Mouse (Mus musculus): ENCODE measurements at regions not wholly inside any gene's neighbourhood (a gene's known extent, or its start where the extent isn't known, plus 50 kb on each side); places are given as distances from the start of the nearest gene placed in this dataset.

- no peak overlapping the region for H3K27ac ChIP-seq
- no peak overlapping the region for H3K4me2 ChIP-seq (ENCODE audit: low read length)
- WGBS: 75% methylated on average over 6 of the region's 6 CpGs
- no peak for DNase-seq (ENCODE audit: low spot score)
- no peak for ATAC-seq (replicated peaks; ENCODE audit: low FRiP score, low read depth)
- TF ChIP-seq CTCF (IDR thresholded peaks at IDR 0.05; ENCODE audit: low read depth): no peak
- H3K4me1 ChIP-seq (replicated peaks; ENCODE audit: insufficient read depth, low read length): no peaks in the 10 kb centered on the region
- H3K27me3 ChIP-seq (ENCODE audit: insufficient read depth, low read length): no peaks in the 10 kb centered on the region
- no peak overlapping the region for H3K4me3 ChIP-seq (replicated peaks; ENCODE audit: low read depth, low read length)
- H3K36me3 ChIP-seq (ENCODE audit: insufficient read depth, low read length): no peaks in the 10 kb centered on the region
- H3K9me3 ChIP-seq (replicated peaks; ENCODE audit: low read length): no peaks in the 10 kb centered on the region
- H3K9ac ChIP-seq (ENCODE audit: low read depth, low read length): no peak overlapping the region
Observed at GRCm38 (mm10) chr10:67726796-67727195, 178.0 kb upstream of the Ado start.

GRCm38 (mm10) chr10:67726351-67726750 lies 177.6 kb upstream of the Ado start:
- H3K9ac ChIP-seq (ENCODE audit: low read depth, low read length): no peak overlapping the region
- ATAC-seq (replicated peaks; ENCODE audit: low FRiP score, low read depth) (no peak), DNase-seq (ENCODE audit: low spot score) (no peak)
- WGBS: 72% methylated on average over 7 of the region's 7 CpGs
- no peaks in the 10 kb centered on the region for H3K27me3 ChIP-seq (ENCODE audit: insufficient read depth, low read length)
- H3K4me2 ChIP-seq (ENCODE audit: low read length): no peak overlapping the region
- no peak overlapping the region for H3K4me3 ChIP-seq (replicated peaks; ENCODE audit: low read depth, low read length)
- no peak overlapping the region for H3K27ac ChIP-seq
- H3K9me3 ChIP-seq (replicated peaks; ENCODE audit: low read length): no peaks in the 10 kb centered on the region
- H3K4me1 ChIP-seq (replicated peaks; ENCODE audit: insufficient read depth, low read length): no peaks in the 10 kb centered on the region
- no peaks in the 10 kb centered on the region for H3K36me3 ChIP-seq (ENCODE audit: insufficient read depth, low read length)
- TF ChIP-seq CTCF (IDR thresholded peaks at IDR 0.05; ENCODE audit: low read depth): no peak

GRCm38 (mm10) chr10:67721787-67722186 lies 173.0 kb upstream of the Ado start:
- DNase-seq (ENCODE audit: low spot score) (peak; percentile 86), ATAC-seq (replicated peaks; ENCODE audit: low FRiP score, low read depth) (peak; percentile 52; the same call in 1 of the 2 replicates)
- Histone ChIP-seq H3K27ac (no peak overlapping the region), H3K27me3 (ENCODE audit: insufficient read depth, low read length) (no peaks in the 10 kb centered on the region), H3K9me3 (replicated peaks; ENCODE audit: low read length) (no peaks in the 10 kb centered on the region), H3K4me3 (replicated peaks; ENCODE audit: low read depth, low read length) (no peak overlapping the region), H3K4me1 (replicated peaks; ENCODE audit: insufficient read depth, low read length) (no peaks in the 10 kb centered on the region), H3K9ac (ENCODE audit: low read depth, low read length) (no peak overlapping the region), H3K36me3 (ENCODE audit: insufficient read depth, low read length) (no peaks in the 10 kb centered on the region), H3K4me2 (ENCODE audit: low read length) (no peak overlapping the region)
- TF ChIP-seq CTCF (IDR thresholded peaks at IDR 0.05; ENCODE audit: low read depth): peak; percentile 85
- 39% methylated on average over 5 of the region's 5 CpGs for WGBS

GRCm38 (mm10) chr10:67717506-67717905 lies 168.8 kb upstream of the Ado start:
- H3K4me3 ChIP-seq (replicated peaks; ENCODE audit: low read depth, low read length): no peak overlapping the region
- WGBS: 91% methylated on average over 7 of the region's 7 CpGs
- H3K4me2 ChIP-seq (ENCODE audit: low read length): no peak overlapping the region
- no peak for ATAC-seq (replicated peaks; ENCODE audit: low FRiP score, low read depth)
- H3K9me3 ChIP-seq (replicated peaks; ENCODE audit: low read length): no peaks in the 10 kb centered on the region
- H3K4me1 ChIP-seq (replicated peaks; ENCODE audit: insufficient read depth, low read length): no peaks in the 10 kb centered on the region
- no peak overlapping the region for H3K27ac ChIP-seq
- H3K27me3 ChIP-seq (ENCODE audit: insufficient read depth, low read length): no peaks in the 10 kb centered on the region
- TF ChIP-seq CTCF (IDR thresholded peaks at IDR 0.05; ENCODE audit: low read depth): no peak
- H3K9ac ChIP-seq (ENCODE audit: low read depth, low read length): no peak overlapping the region
- DNase-seq (ENCODE audit: low spot score): no peak
- no peaks in the 10 kb centered on the region for H3K36me3 ChIP-seq (ENCODE audit: insufficient read depth, low read length)

- H3K36me3 ChIP-seq (ENCODE audit: insufficient read depth, low read length): no peaks in the 10 kb centered on the region
- H3K27ac ChIP-seq: no peak overlapping the region
- 83% methylated on average over 4 of the region's 4 CpGs for WGBS
- no peak overlapping the region for H3K9ac ChIP-seq (ENCODE audit: low read depth, low read length)
- ATAC-seq (replicated peaks; ENCODE audit: low FRiP score, low read depth) (no peak), DNase-seq (ENCODE audit: low spot score) (no peak)
- H3K9me3 ChIP-seq (replicated peaks; ENCODE audit: low read length): no peaks in the 10 kb centered on the region
- no peak overlapping the region for H3K4me3 ChIP-seq (replicated peaks; ENCODE audit: low read depth, low read length)
- H3K4me1 ChIP-seq (replicated peaks; ENCODE audit: insufficient read depth, low read length): no peaks in the 10 kb centered on the region
- H3K4me2 ChIP-seq (ENCODE audit: low read length): no peak overlapping the region
- H3K27me3 ChIP-seq (ENCODE audit: insufficient read depth, low read length): no peaks in the 10 kb centered on the region
- no peak for TF ChIP-seq CTCF (IDR thresholded peaks at IDR 0.05; ENCODE audit: low read depth)
Observed at GRCm38 (mm10) chr10:67715046-67715445, 166.3 kb upstream of the Ado start.

- Histone ChIP-seq H3K4me2 (ENCODE audit: low read length) (no peak overlapping the region), H3K36me3 (ENCODE audit: insufficient read depth, low read length) (no peaks in the 10 kb centered on the region), H3K9me3 (replicated peaks; ENCODE audit: low read length) (no peaks in the 10 kb centered on the region), H3K27me3 (ENCODE audit: insufficient read depth, low read length) (no peaks in the 10 kb centered on the region), H3K4me1 (replicated peaks; ENCODE audit: insufficient read depth, low read length) (no peaks in the 10 kb centered on the region), H3K27ac (no peak overlapping the region), H3K4me3 (replicated peaks; ENCODE audit: low read depth, low read length) (no peak overlapping the region), H3K9ac (ENCODE audit: low read depth, low read length) (no peak overlapping the region)
- TF ChIP-seq CTCF (IDR thresholded peaks at IDR 0.05; ENCODE audit: low read depth): no peak
- no peak for DNase-seq (ENCODE audit: low spot score)
- no peak for ATAC-seq (replicated peaks; ENCODE audit: low FRiP score, low read depth)
- 79% methylated on average over 10 of the region's 10 CpGs for WGBS
Observed at GRCm38 (mm10) chr10:67713098-67713497, 164.3 kb upstream of the Ado start.

GRCm38 (mm10) chr10:67712665-67713064 lies 163.9 kb upstream of the Ado start:
- TF ChIP-seq CTCF (IDR thresholded peaks at IDR 0.05; ENCODE audit: low read depth): no peak
- ATAC-seq (replicated peaks; ENCODE audit: low FRiP score, low read depth): no peak
- Histone ChIP-seq H3K9ac (ENCODE audit: low read depth, low read length) (no peak overlapping the region), H3K27ac (no peak overlapping the region), H3K36me3 (ENCODE audit: insufficient read depth, low read length) (no peaks in the 10 kb centered on the region), H3K4me3 (replicated peaks; ENCODE audit: low read depth, low read length) (no peak overlapping the region), H3K4me2 (ENCODE audit: low read length) (no peak overlapping the region), H3K9me3 (replicated peaks; ENCODE audit: low read length) (no peaks in the 10 kb centered on the region), H3K4me1 (replicated peaks; ENCODE audit: insufficient read depth, low read length) (no peaks in the 10 kb centered on the region), H3K27me3 (ENCODE audit: insufficient read depth, low read length) (no peaks in the 10 kb centered on the region)
- 67% methylated on average over 6 of the region's 6 CpGs for WGBS
- DNase-seq (ENCODE audit: low spot score): no peak
